Mouse (Mus musculus): ENCODE data around the gene Spo11.

DNA sequence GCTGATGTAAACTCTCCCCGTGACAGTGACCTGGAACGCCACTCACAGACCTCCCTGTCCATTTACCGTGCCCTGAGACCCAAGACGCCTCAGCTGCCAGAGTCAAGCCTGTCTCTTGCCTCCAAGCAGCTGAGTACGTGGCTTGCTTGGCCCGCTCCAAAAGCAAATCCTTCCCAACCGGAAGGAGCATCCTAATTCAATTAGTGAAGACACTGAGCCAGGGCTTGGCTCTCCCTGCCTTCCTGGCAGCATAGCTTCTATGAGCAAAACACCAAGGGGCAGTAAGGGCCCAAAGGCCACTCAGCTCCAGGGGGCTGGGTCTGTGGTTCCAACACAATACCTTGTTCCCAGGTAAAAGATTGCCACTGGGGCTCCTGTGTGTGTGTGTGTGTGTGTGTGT, 2.8 kb upstream of the Spo11 start:
- TF ChIP-seq CTCF (IDR thresholded peaks at IDR 0.05; ENCODE audit: control insufficient read depth, insufficient read depth, insufficient replicate concordance, low read depth, low read length) (no peak), POLR2A (IDR thresholded peaks at IDR 0.05; ENCODE audit: control insufficient read depth, low read depth, low read length) (no peak)

Measured in testis, adult 2 months (tissue).